10 mouse cellular contexts compared by ENCODE assay signal in genomic region chr14:109840354-109841104, GRCm38 (mm10).
DNase-seq lines count a peak whose midpoint lies in the region; ATAC-seq and TF ChIP-seq lines count a peak whose summit lies in the region.
"Had no signal": no experiment of that assay in that cellular context is flagged by ENCODE, and none has a peak within 500 bp of the region (broad histone marks: within the 10 kb centered on the region; RNA-seq: fewer than 3 reads in every experiment).

No protein-coding gene starts in this region.

- no peak overlapping the region for H3K4me2 ChIP-seq in forebrain, embryonic 11.5 days (ENCODE audit: low read depth, low read length, severe bottlenecking)
- no peak overlapping the region for H3K4me2 ChIP-seq in lung, embryonic 14.5 days

- TF ChIP-seq CTCF in lung, embryonic 14.5 days (IDR thresholded peaks at IDR 0.05; ENCODE audit: low read depth), result peak; percentile 45

- no peaks in the 10 kb centered on the region for H3K27me3 ChIP-seq in forebrain, embryonic 11.5 days (ENCODE audit: control insufficient read depth, insufficient read depth, low read length)
- H3K27me3 ChIP-seq in forebrain, embryonic 10.5 days (ENCODE audit: poor library complexity, severe bottlenecking), result no peaks in the 10 kb centered on the region
- H3K27me3 ChIP-seq in lung, embryonic 14.5 days (ENCODE audit: insufficient read depth, low read length), result no peaks in the 10 kb centered on the region

- ATAC-seq in forebrain, embryonic 11.5 days (replicated peaks; ENCODE audit: low FRiP score), result peak; percentile 68
- ATAC-seq in lung, embryonic 14.5 days (ENCODE audit: insufficient read depth), result no peak

- WGBS in forebrain, embryonic 11.5 days, result 46% methylated on average over 6 of the region's 6 CpGs
- 54% methylated on average over 6 of the region's 6 CpGs for WGBS in forebrain, embryonic 10.5 days
- 29% methylated on average over 6 of the region's 6 CpGs for WGBS in lung, embryonic 14.5 days

- H3K9me3 ChIP-seq in forebrain, embryonic 11.5 days (ENCODE audit: control insufficient read depth, low read length), result no peaks in the 10 kb centered on the region
- H3K9me3 ChIP-seq in forebrain, embryonic 10.5 days, result no peaks in the 10 kb centered on the region
- no peaks in the 10 kb centered on the region for H3K9me3 ChIP-seq in lung, embryonic 14.5 days (ENCODE audit: low read depth, low read length)

- H3K36me3 ChIP-seq in forebrain, embryonic 11.5 days (ENCODE audit: control insufficient read depth, insufficient read depth, low read length), result no peaks in the 10 kb centered on the region
- H3K36me3 ChIP-seq in forebrain, embryonic 10.5 days (replicated peaks), result no peaks in the 10 kb centered on the region
- H3K36me3 ChIP-seq in lung, embryonic 14.5 days (ENCODE audit: insufficient read depth), result no peaks in the 10 kb centered on the region

- H3K27ac ChIP-seq in forebrain, embryonic 11.5 days (ENCODE audit: low read depth, low read length), result no peak overlapping the region
- H3K27ac ChIP-seq in forebrain, embryonic 10.5 days, result no peak overlapping the region
- no peak overlapping the region for H3K27ac ChIP-seq in lung, embryonic 14.5 days (ENCODE audit: low read depth)
- H3K27ac ChIP-seq: macrophage had no signal

- H3K4me3 ChIP-seq in forebrain, embryonic 11.5 days (ENCODE audit: low read depth, low read length), result no peak overlapping the region
- H3K4me3 ChIP-seq in forebrain, embryonic 10.5 days, result no peak overlapping the region
- H3K4me3 ChIP-seq in lung, embryonic 14.5 days (ENCODE audit: low read depth, low read length), result no peak overlapping the region

- no peak overlapping the region for H3K9ac ChIP-seq in forebrain, embryonic 11.5 days (ENCODE audit: low read length)
- no peak overlapping the region for H3K9ac ChIP-seq in lung, embryonic 14.5 days

- no peak for DNase-seq in forebrain, embryonic 11.5 days (ENCODE audit: low spot score)
- DNase-seq in forebrain, embryonic 10.5 days (ENCODE audit: extremely low spot score, low spot score), result no peak
- DNase-seq in lung, embryonic 14.5 days, result peak; percentile 66
- DNase-seq in lung, postnatal 10 days, result no peak
- peak; percentile 6 for DNase-seq in embryo, embryonic 9.5 days (ENCODE audit: extremely low spot score)
- peak; percentile 64 for DNase-seq in retina, embryonic 14.5 days (ENCODE audit: low spot score)
- DNase-seq in thymus, postnatal 0 days (ENCODE audit: low spot score), result no peak
- DNase-seq in spleen, adult 18-20 months, result no peak
- DNase-seq: kidney, postnatal 25 days had no signal

- no peaks in the 10 kb centered on the region for H3K4me1 ChIP-seq in forebrain, embryonic 11.5 days (replicated peaks; ENCODE audit: control insufficient read depth, insufficient read depth, low read length)
- no peaks in the 10 kb centered on the region for H3K4me1 ChIP-seq in forebrain, embryonic 10.5 days
- no peaks in the 10 kb centered on the region for H3K4me1 ChIP-seq in lung, embryonic 14.5 days (ENCODE audit: insufficient read depth)

Comparison
In these comparisons a context has a peak if more than half of its experiments do, and no peak if none do; other contexts are left out.
1. DNase-seq: peak in lung, embryonic 14.5 days (single experiment), embryo, embryonic 9.5 days (single experiment) and retina, embryonic 14.5 days (single experiment); none in forebrain, embryonic 11.5 days (single experiment), forebrain, embryonic 10.5 days (single experiment), lung, postnatal 10 days (single experiment), thymus, postnatal 0 days (single experiment) and spleen, adult 18-20 months (0 of 2).